Mouse (Mus musculus): ENCODE results near the gene Vmn2r100.

Vmn2r100 gene

DNA sequence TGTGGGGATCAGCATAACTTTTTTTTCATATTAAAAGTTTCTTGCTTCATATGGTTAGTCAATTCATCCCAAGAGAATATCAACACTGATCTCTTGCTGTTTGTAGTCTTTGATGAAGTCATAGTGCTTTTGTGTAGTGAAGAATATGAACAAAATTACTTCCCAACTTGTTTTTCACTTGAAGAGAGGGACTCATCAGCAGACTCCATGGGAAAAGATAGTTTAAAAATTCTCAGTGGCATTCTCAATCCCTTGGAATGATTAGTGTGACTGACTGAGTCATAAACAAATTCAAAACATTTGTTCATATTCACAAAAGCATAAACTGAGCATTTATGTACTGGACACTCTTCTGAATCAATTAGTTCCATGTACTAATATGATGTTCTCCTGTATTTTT lies at the start of gene Vmn2r100:
TSS of gene Vmn2r100 (plus strand) at position 301 of the 400 bp plus-strand sequence.
- no peak for DNase-seq

DNA sequence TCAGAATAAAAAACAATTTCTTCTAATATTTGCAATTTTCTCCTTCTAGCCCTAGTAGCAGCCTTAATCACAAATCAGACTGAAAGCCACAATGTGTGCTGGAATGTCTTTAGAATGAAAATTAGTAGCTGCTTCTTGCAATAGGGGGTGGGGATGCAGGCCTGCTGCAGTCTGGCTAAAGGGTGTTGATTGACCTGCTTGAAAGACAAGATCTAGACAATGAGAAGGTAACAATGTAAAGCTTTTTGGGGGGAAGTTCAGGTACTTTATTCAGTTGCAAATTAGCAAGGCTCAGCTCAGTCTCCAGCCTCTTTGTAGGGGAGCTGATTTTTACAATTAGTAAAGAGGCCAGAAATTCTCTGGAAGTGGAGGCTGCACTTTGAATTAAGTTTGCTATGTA lies 21.7 kb upstream of the Vmn2r100 start:
- DNase-seq = no peak

DNA sequence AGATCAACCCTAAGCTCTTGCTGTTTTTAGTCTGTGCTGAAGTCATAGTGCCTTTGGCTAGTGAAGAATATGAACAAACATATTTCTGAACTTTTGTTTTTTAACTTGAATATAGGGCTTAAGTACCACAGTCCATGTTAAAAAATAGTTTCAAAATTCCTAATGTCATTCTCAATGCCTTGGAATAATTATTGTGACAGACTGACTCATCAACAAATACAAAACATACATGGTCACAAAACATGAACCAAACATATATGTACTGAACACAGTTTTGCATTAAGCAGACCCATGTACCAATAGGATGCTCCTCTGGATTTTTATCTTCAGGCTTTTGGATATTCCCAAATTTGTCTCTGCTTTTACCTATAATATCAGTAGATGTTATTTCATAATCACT lies 72.4 kb downstream of the Vmn2r100 start, which contains the start of gene Vmn2r101:
TSS of gene Vmn2r101 (plus strand) at position 301 of the 400 bp plus-strand sequence.
- no peak for DNase-seq
